Mouse (Mus musculus): ENCODE results near the gene Shmt2. TPM values are rescaled to one million over a fixed set of nuclear protein-coding genes. Genes with fewer than 3 reads are reported as not detected.

The Shmt2 gene
- total and polyA plus RNA-seq, 2 experiments from 2014 or later = 32.8 to 39.8 TPM

DNA sequence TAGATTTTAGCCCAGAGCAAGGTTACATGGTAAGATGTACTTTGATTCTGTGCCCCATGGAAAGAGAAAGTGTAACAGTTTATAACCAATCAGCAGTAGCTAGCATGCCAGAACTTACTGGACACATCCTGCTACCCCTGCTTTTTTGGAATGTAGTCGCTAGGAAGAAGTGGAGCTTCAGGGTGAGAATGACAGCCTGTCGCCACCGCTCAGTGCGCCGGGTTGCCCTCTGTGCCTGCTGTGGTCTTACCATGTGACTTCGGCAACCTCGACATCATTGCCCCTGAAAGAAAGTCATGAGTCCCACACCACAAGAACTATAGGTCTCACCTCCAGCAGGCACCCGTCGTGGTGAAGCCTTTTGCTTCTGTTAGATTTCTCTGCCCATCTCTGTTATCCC is 49.5 kb downstream of the Shmt2 start:
- Histone ChIP-seq H3K4me1 (ENCODE audit: insufficient read depth, low read length) (no peaks in the 10 kb centered on the region), H3K9me3 (ENCODE audit: low read length) (no peaks in the 10 kb centered on the region), H3K4me3 (ENCODE audit: low read depth, low read length) (no peak overlapping the region), H3K36me3 (ENCODE audit: insufficient read depth, low read length) (peaks cover 30% of the 10 kb centered on the region), H3K9ac (replicated peaks; ENCODE audit: low read length, poor library complexity, severe bottlenecking) (no peak overlapping the region), H3K4me2 (ENCODE audit: low read depth, low read length, poor library complexity, severe bottlenecking) (no peak overlapping the region), H3K27ac (ENCODE audit: low read depth, low read length) (no peak overlapping the region), H3K27me3 (ENCODE audit: insufficient read depth, low read length) (no peaks in the 10 kb centered on the region)
- TF ChIP-seq CTCF (IDR thresholded peaks at IDR 0.05) = no peak
- DNase-seq (ENCODE audit: low spot score) = no peak
- no peak for ATAC-seq (ENCODE audit: low FRiP score)
- WGBS = 88% methylated on average over 9 of the region's 9 CpGs

DNA sequence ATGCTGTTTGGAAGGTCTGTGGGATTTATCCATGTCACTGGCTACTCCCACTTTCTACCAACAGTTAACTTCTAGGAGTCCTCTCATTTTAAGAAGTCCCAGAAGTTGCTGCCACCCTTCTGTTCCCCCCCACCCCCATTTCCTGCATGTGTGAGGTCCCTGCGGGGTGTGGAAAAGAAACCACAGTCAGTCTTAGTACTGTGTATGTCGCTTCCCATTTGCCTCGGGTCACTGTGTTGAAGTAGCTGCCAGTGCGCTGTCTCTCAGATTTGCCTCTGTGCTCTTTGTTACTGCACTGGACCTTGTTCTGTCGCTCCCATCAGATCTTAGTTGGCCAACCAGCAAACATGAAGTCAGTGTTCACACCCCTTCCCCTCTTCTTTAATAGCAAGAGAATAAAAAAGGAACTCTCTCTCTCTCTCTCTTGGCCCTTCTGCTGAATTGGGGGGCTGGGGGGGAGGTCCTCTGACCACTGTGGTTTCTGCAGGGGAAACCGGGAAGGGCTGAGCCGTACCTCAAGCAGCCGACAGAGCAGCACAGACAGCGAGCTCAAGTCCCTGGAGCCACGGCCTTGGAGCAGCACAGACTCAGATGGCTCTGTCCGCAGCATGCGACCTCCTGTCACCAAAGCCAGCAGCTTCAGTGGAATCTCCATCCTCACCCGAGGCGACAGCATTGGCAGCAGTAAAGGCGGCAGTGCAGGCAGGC is 50.8 kb downstream of the Shmt2 start:
- DNase-seq (ENCODE audit: low spot score) (no peak), ATAC-seq (ENCODE audit: low FRiP score) (no peak)
- Histone ChIP-seq H3K9ac (replicated peaks; ENCODE audit: low read length, poor library complexity, severe bottlenecking) (no peak overlapping the region), H3K4me1 (ENCODE audit: insufficient read depth, low read length) (no peaks in the 10 kb centered on the region), H3K36me3 (ENCODE audit: insufficient read depth, low read length) (peaks cover 25% of the 10 kb centered on the region), H3K9me3 (ENCODE audit: low read length) (no peaks in the 10 kb centered on the region), H3K4me3 (ENCODE audit: low read depth, low read length) (no peak overlapping the region), H3K27me3 (ENCODE audit: insufficient read depth, low read length) (no peaks in the 10 kb centered on the region), H3K4me2 (ENCODE audit: low read depth, low read length, poor library complexity, severe bottlenecking) (no peak overlapping the region), H3K27ac (ENCODE audit: low read depth, low read length) (no peak overlapping the region)
- TF ChIP-seq CTCF (IDR thresholded peaks at IDR 0.05) = no peak
- WGBS = 79% methylated on average over 15 of the region's 15 CpGs

Other genes starting within 250 kb of the Shmt2 start
- 8.2 and 10.0 TPM in 2 replicates for gene Mbd6, start 233.4 kb downstream of the Shmt2 start, total RNA-seq (2014; rRNA removed)
- gene Mbd6, start 233.4 kb downstream of the Shmt2 start, polyA plus RNA-seq (2015; fragmentation: Nextera tagmentation; extraction: Ambion mirVana) = 7.3 and 11.2 TPM in 2 replicates
- gene Mars, start 210.7 kb downstream of the Shmt2 start, total RNA-seq (2014; rRNA removed) = 62.6 and 84.3 TPM in 2 replicates
- 103 and 112 TPM in 2 replicates for gene Mars, start 210.7 kb downstream of the Shmt2 start, polyA plus RNA-seq (2015; fragmentation: Nextera tagmentation; extraction: Ambion mirVana)
- gene Arhgap9, start 200.5 kb downstream of the Shmt2 start, total RNA-seq (2014; rRNA removed) = 0.24 and 1.2 TPM in 2 replicates
- 0.91 and 1.0 TPM in 2 replicates for gene Arhgap9, start 200.5 kb downstream of the Shmt2 start, polyA plus RNA-seq (2015; fragmentation: Nextera tagmentation; extraction: Ambion mirVana)
- 4.2 and 6.9 TPM in 2 replicates for gene Gli1, start 180.5 kb downstream of the Shmt2 start, total RNA-seq (2014; rRNA removed)
- 1.0 and 1.1 TPM in 2 replicates for gene Gli1, start 180.5 kb downstream of the Shmt2 start, polyA plus RNA-seq (2015; fragmentation: Nextera tagmentation; extraction: Ambion mirVana)
- gene Inhbe, start 168.0 kb downstream of the Shmt2 start, total RNA-seq (2014; rRNA removed) = not detected in 2 replicates
- 0.04 TPM in 1 of 2 replicates, not detected in the other for gene Inhbe, start 168.0 kb downstream of the Shmt2 start, polyA plus RNA-seq (2015; fragmentation: Nextera tagmentation; extraction: Ambion mirVana)
- not detected in 2 replicates for gene Inhbc, start 152.0 kb downstream of the Shmt2 start, total RNA-seq (2014; rRNA removed)
- gene Inhbc, start 152.0 kb downstream of the Shmt2 start, polyA plus RNA-seq (2015; fragmentation: Nextera tagmentation; extraction: Ambion mirVana) = not detected in 2 replicates
- 52.0 and 53.2 TPM in 2 replicates for gene R3hdm2, start 142.1 kb downstream of the Shmt2 start, total RNA-seq (2014; rRNA removed)
- gene R3hdm2, start 142.1 kb downstream of the Shmt2 start, polyA plus RNA-seq (2015; fragmentation: Nextera tagmentation; extraction: Ambion mirVana) = 38.0 and 40.0 TPM in 2 replicates
- 1.2 and 2.3 TPM in 2 replicates for gene Stac3, start 20.8 kb downstream of the Shmt2 start, total RNA-seq (2014; rRNA removed)
- 0.51 and 1.0 TPM in 2 replicates for gene Stac3, start 20.8 kb downstream of the Shmt2 start, polyA plus RNA-seq (2015; fragmentation: Nextera tagmentation; extraction: Ambion mirVana)
- 16.2 and 16.6 TPM in 2 replicates for gene Ndufa4l2, start 7.5 kb downstream of the Shmt2 start, total RNA-seq (2014; rRNA removed)
- gene Ndufa4l2, start 7.5 kb downstream of the Shmt2 start, polyA plus RNA-seq (2015; fragmentation: Nextera tagmentation; extraction: Ambion mirVana) = 18.7 and 19.9 TPM in 2 replicates
- 11.8 and 22.6 TPM in 2 replicates for gene Nxph4, start 12.1 kb upstream of the Shmt2 start, total RNA-seq (2014; rRNA removed)
- gene Nxph4, start 12.1 kb upstream of the Shmt2 start, polyA plus RNA-seq (2015; fragmentation: Nextera tagmentation; extraction: Ambion mirVana) = 68.9 and 72.4 TPM in 2 replicates
- 297 and 319 TPM in 2 replicates for gene Lrp1, start 98.7 kb upstream of the Shmt2 start, total RNA-seq (2014; rRNA removed)
- gene Lrp1, start 98.7 kb upstream of the Shmt2 start, polyA plus RNA-seq (2015; fragmentation: Nextera tagmentation; extraction: Ambion mirVana) = 79.8 and 84.4 TPM in 2 replicates
- 6.1 and 10.2 TPM in 2 replicates for gene Stat6, start 120.5 kb upstream of the Shmt2 start, total RNA-seq (2014; rRNA removed)
- 3.9 and 4.3 TPM in 2 replicates for gene Stat6, start 120.5 kb upstream of the Shmt2 start, polyA plus RNA-seq (2015; fragmentation: Nextera tagmentation; extraction: Ambion mirVana)
- 3.2 and 3.7 TPM in 2 replicates for gene Nemp1, start 144.5 kb upstream of the Shmt2 start, total RNA-seq (2014; rRNA removed)
- 1.4 and 1.7 TPM in 2 replicates for gene Nemp1, start 144.5 kb upstream of the Shmt2 start, polyA plus RNA-seq (2015; fragmentation: Nextera tagmentation; extraction: Ambion mirVana)
- gene Nab2, start 146.1 kb upstream of the Shmt2 start, total RNA-seq (2014; rRNA removed) = 4.8 and 5.6 TPM in 2 replicates
- 1.4 and 1.6 TPM in 2 replicates for gene Nab2, start 146.1 kb upstream of the Shmt2 start, polyA plus RNA-seq (2015; fragmentation: Nextera tagmentation; extraction: Ambion mirVana)
- gene Myo1a, start 182.7 kb upstream of the Shmt2 start, total RNA-seq (2014; rRNA removed) = 0.57 and 0.77 TPM in 2 replicates
- gene Myo1a, start 182.7 kb upstream of the Shmt2 start, polyA plus RNA-seq (2015; fragmentation: Nextera tagmentation; extraction: Ambion mirVana) = 0.13 and 0.15 TPM in 2 replicates
- gene Tac2, start 202.0 kb upstream of the Shmt2 start, total RNA-seq (2014; rRNA removed) = 0.27 TPM in 1 of 2 replicates, not detected in the other
- 2.0 and 4.5 TPM in 2 replicates for gene Tac2, start 202.0 kb upstream of the Shmt2 start, polyA plus RNA-seq (2015; fragmentation: Nextera tagmentation; extraction: Ambion mirVana)
- 13.6 and 15.2 TPM in 2 replicates for gene Zbtb39, start 217.1 kb upstream of the Shmt2 start, total RNA-seq (2014; rRNA removed)
- gene Zbtb39, start 217.1 kb upstream of the Shmt2 start, polyA plus RNA-seq (2015; fragmentation: Nextera tagmentation; extraction: Ambion mirVana) = 3.0 and 3.1 TPM in 2 replicates
- 1.6 and 3.2 TPM in 2 replicates for gene Gpr182, start 229.3 kb upstream of the Shmt2 start, total RNA-seq (2014; rRNA removed)
- gene Gpr182, start 229.3 kb upstream of the Shmt2 start, polyA plus RNA-seq (2015; fragmentation: Nextera tagmentation; extraction: Ambion mirVana) = 1.8 and 2.7 TPM in 2 replicates
- 0.11 TPM in 1 of 2 replicates, not detected in the other for gene Rdh1, start 237.3 kb upstream of the Shmt2 start, total RNA-seq (2014; rRNA removed)
- gene Rdh1, start 237.3 kb upstream of the Shmt2 start, polyA plus RNA-seq (2015; fragmentation: Nextera tagmentation; extraction: Ambion mirVana) = 0.05 TPM in 1 of 2 replicates, not detected in the other
- 0.27 TPM in 1 of 2 replicates, not detected in the other for gene Rdh16f1, start 237.3 kb upstream of the Shmt2 start, total RNA-seq (2014; rRNA removed)
- gene Rdh16f1, start 237.3 kb upstream of the Shmt2 start, polyA plus RNA-seq (2015; fragmentation: Nextera tagmentation; extraction: Ambion mirVana) = not detected in 2 replicates

All from midbrain, postnatal 0 days (tissue).